Mouse (Mus musculus) brain, embryonic 14.5 days (tissue): Measurements from ENCODE around the gene Polr2g. TPM values are rescaled to one million over a fixed set of nuclear protein-coding genes. Genes with fewer than 3 reads are reported as not detected.

ENCODE experiments used
- DNase-seq: peaks from one replicate; pipeline ENCODE4 v3.0.0-alpha.2; 2011; ENCODE audit warnings: low read depth
- CTCF ChIP-seq: fragments of 200-500 bp; IDR thresholded peaks from 2 replicates; pipeline ENCODE4 v1.5.1; 2012; ENCODE audit warnings: inconsistent platforms, mild to moderate bottlenecking, moderate library complexity, borderline replicate concordance; ENCODE audit not compliant: insufficient read depth, insufficient read length; ENCODE audit errors: extremely low read depth
- POLR2A ChIP-seq: fragments of 200-500 bp; IDR thresholded peaks from 2 replicates; pipeline ENCODE4 v1.6.1; 2012; ENCODE audit warnings: mild to moderate bottlenecking, inconsistent platforms, borderline replicate concordance; ENCODE audit not compliant: poor library complexity, insufficient read depth, insufficient read length, severe bottlenecking; ENCODE audit errors: extremely low read depth
- polyA plus RNA-seq: library from polyadenylated mRNA; depleted of rRNA; stranded (reverse); fragments of >200 nt; gene quantifications from 2 replicates; pipeline ENCODE4 v1.2.3, GENCODE M21; 2012

The Polr2g gene
- polyA plus RNA-seq, 1 experiment = 112 TPM

DNA sequence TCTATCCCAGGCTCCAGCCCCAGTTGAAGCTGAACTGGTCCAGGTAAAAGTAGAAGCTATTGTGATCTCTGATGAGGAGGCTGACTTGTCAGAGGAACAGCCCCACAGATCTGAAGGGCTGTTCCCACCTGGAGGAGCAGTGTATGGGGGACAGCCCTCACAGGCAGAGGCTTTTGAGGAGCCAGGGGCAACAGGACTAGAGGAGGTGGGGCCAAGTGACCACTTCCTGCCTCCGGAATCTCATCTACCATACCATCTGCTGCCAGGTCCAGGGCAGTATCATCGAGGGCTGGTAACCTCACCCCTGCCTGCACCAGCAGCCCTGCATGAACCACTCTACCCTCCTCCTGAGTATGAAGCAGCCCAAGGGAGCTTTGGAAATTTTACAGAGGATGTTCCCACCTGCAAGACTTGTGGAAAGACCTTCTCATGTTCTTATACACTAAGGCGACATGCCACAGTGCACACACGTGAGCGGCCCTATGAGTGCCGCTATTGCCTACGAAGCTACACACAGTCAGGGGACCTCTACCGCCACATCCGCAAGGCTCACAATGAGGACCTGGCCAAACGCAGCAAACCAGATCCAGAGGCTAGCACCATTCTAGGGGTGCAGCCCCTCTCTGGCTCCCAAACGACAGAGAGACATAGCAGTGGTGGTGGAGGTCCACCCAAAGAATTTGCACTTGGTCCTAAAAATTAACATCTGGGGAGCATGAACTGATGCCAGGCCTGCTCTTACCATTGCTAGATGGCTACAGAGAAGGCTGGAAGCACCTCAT, 5.7 kb upstream of the Polr2g start:
- TF ChIP-seq CTCF (no peak), POLR2A (no peak)
- no peak for DNase-seq

DNA sequence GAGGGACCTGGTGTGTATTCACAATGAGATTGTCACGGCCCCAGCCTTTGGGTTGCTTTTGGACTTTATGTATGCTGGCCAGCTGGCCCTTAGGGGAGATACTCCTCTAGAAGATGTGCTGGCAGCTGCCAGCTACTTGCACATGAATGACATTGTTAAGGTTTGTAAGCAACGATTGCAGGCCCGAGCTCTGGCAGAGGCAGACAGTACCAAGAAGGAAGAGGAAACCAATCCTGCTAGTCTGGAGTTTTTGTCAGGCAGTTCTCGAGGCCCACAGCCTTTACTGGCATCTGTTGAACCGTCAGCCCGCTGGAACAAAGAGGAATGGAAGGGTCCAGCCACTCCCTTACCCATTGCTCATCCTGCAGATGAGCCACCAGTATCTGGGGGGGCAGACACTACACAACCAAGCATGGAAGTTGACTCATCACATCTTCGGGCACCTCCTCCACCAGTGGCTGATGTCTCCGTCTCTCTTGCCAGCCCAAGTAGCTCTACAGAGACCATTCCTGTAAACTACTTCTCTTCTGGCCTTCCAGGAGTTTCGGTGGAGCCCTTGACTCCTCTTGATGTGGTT, 4.9 kb upstream of the Polr2g start:
- TF ChIP-seq CTCF = no peak
- no peak for TF ChIP-seq POLR2A
- DNase-seq = no peak

DNA sequence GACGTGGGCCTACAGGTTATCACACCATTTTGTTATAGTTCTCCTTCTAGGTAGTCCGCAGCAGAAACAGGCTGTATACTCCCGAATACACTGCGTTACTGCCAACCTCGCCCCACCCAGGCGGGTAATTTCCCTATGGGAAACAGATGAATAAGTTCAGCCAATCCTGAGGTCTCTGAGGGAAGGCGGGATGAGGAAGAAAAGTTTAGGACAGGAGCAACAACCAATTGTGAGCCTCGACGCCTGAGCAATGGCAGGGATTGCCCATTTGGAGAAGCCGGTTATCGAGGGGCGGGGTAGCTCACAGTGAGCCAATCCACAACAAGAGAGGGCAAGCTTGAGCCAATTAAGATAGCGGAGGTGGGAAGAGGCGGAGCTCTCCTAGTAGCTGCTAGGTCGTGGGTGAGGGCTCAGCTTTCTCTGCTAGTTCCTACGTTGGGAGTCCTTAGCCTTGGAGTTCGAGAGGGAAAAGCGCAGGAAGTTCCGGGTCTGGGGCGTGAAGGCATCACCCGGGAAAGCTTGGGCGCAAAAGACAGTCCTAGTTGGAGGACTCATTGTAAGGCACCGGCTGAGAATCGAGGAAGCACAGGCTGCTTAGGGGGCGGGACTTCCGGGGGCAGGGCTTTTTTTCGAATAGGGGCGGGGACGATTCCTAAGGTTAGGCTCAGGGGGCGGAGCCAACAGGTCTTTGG, 3.9 kb upstream of the Polr2g start, which contains the start of gene Zbtb3:
Gene Zbtb3, plus strand, starts transcription at position 426 of the 692 bp plus-strand sequence.
- TF ChIP-seq CTCF = no peak
- peak; percentile 21; the same call in 1 of the 2 replicates for TF ChIP-seq POLR2A
- DNase-seq = peak; percentile 100

DNA sequence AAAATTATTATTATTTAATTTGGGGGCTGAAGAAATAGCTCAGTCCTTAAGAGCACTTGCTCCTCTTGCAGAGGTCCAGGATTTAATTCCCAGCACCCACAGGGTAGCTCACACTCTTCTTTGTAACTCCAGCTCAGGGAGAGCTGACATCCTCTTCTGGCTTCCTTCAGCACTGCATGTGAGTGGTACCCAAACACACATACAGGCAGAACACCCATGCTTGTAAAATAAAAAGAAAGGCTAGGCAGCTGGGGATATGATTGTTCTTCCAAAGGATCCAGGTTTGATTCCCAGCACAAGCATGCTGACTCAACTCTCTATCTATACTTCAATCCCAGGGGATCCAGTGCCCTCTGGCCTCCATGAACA, 554 bp upstream of the Polr2g start:
- TF ChIP-seq CTCF (no peak), POLR2A (no peak)

DNA sequence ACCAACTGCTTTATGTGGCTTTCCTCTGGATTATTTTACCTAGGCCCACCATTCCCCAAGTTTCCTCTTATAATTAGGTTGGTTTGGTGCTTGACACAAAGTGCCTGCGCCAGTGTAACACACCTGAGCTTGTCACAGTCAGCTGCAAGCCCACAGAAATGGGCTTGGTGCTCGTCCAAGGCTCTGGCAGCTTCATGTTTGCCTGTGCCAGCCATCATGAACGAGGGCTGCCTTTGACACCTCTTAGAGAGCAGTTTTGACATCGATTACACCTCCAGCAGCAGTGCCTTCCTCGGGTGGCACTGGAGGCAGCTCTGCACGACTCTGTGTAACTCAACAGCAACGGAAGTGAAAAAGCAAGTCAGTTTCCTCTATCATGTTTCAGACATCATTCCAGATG, 8.2 kb downstream of the Polr2g start:
- DNase-seq = no peak
- TF ChIP-seq POLR2A (no peak), CTCF (no peak)

More for the DNA sequence above, 554 bp upstream of the Polr2g start:
- no peak for DNase-seq

DNA sequence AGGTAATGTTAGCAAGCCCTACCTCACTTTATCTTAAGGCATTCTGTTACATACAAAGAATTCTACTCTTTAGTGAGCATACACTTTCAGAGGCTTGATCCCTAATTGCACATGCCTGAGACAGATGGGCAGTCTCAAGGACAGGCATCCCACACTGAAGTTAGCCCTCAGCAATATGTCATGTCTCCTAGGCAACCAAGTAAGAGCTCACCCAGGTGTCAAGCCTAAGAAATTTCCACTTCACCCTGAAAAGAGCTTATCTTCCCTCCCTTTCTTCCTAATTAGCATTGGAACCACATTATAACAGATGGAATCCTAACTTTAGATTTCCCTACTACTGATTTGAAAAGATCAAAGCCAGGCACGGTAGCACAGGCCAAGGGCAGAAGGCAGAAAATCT, 9.2 kb downstream of the Polr2g start:
- TF ChIP-seq CTCF = no peak
- DNase-seq = no peak

DNA sequence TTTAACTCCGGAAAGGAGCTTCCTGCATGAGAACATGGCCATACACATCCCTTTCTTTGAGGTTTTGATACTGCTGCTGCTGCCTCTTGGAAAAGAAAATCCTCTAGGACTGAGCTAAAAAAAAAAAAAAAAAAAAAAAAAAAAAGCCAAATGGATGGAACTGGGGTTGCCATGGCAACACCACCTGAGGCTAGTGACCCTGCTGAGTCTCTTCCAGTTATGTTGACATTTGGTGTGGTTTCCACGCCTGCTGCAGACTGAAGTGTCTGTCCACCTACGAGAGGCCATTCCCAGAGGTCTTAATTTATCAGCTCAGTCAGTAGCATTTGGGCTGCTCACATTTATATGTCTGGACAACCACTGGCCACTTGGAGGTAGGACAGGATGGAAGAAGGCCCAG, 9.9 kb downstream of the Polr2g start:
- DNase-seq = peak; percentile 53
- no peak for TF ChIP-seq POLR2A
- no peak for TF ChIP-seq CTCF

DNA sequence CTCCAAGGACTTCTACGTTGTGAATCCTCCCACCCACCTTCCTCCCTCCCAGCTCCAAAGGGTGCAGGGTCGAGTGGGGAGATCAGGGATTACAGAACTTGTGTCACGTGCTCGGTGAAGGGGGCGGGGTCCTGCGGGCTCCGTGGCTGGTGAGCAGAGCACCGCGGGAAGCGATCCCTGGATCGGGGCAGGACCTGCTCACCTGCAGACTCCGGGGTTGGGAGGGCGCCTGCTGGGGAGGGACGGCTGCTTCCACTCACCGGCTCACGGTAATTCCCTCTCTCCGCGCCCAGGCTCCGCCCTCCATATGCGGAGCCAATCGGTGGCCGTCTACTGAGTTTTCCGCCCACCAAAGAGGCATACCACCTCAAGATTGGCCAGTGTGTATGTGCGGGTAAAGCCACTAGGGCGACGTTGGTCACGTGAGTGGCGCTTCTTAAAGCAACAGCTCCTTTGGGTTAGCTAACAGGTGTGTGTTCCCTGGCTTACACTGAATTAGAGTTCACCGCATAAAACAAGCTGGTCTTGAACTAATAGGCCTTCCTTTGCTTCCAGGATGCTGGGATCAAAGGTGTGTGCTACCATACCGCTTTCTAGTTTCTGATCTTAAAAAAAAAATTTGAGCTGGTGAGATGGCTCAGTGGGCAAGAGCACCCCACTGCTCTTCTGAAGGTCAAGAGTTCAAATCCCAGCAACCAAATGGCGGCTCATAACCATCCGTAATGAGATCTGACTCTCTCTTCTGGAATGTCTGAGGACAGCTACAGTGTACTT, 12.2 kb downstream of the Polr2g start, which contains the start of gene Taf6l:
Gene Taf6l, minus strand, starts transcription at position 410 of the 774 bp plus-strand sequence.
- TF ChIP-seq POLR2A (0 out of 2 replicates have a peak, but pooled peaks have one; percentile 6), CTCF (peak; percentile 55; the same call in 1 of the 2 replicates)
- peak; percentile 99 for DNase-seq

DNA sequence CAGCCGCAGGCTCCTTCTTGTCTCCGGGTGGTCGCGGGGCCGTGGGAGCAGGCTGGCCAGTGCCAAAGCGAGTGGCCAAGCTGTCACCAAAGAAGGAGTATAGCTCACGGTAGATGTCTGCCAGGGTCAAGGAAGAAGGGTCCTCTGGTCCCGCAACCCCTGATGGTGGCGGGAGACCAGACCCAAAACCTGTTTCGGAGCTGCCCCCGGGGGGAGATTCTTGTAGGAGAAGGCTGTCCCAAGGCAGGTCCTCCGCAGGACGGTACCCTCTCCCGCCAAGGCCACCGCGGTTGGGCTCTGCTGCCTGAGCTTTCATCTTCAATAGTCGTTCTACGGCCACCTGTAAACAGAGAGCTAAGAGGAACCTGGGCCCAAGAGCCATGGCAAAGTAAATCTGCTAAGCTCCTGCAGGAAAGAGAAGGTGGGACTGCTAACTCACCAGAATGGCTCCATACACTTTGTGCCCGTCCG, 23.4 kb downstream of the Polr2g start:
- no peak for TF ChIP-seq CTCF
- no peak for TF ChIP-seq POLR2A
- DNase-seq = peak; percentile 14

DNA sequence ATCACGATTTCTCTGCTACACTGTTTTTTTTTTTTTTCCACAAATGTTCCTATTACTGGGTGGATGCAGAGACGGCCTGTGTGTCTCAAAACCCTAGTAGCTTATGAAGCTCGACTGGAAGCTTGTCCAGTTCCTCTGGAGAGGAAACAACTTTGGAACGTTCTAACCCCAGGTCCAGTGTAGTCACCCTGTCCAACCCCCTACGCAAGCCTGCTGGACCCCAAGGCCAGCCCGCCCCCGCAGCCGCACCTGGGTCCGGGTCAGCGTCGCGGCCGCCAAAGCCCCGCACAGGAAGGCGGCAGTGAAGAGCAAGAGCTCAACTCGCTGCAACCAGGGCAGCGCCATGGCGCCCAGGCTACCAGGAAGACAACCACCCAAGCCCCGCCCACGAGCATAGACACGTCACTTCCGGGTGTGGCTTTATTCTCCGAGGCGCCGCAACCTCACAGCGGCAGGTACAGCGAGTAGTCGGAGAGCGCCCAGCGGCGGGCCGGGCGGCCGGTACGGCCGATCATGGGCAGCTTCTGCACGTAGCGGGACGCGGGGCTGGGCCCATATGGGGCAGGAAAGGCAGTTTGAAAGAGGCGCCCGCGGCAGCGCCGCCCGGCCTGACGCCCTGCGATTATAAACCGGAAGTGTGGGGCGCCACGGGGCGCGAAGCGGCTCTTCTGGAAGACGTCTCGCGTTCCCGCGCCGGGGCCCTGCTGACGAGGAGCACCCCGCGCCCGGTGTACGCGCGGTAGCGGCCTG, 24.1 kb downstream of the Polr2g start, which contains the start of gene Tmem179b:
Gene Tmem179b, minus strand, starts transcription at position 382 of the 750 bp plus-strand sequence.
- TF ChIP-seq CTCF (no peak), POLR2A (peak; percentile 82; the same call in 1 of the 2 replicates)
- DNase-seq = peak; percentile 97
